Mouse (Mus musculus) heart, postnatal 0 days (tissue): ENCODE results near the gene March4. TPM values are rescaled to one million over a fixed set of nuclear protein-coding genes. Genes with fewer than 3 reads are reported as not detected.

Source experiments
- ATAC-seq: fragments of 200-750 bp; cut with Nextera tagmentation; 2 replicates; pipeline ENCODE4 v1.8.0; 2017; ENCODE audit warnings: low read depth, moderate number of reproducible peaks, moderate library complexity; ENCODE audit not compliant: insufficient read depth
- DNase-seq: peaks from one replicate; pipeline ENCODE4 v3.0.0-alpha.2; 2016; ENCODE audit warnings: low spot score
- H3K27ac ChIP-seq: fragments of 300-500 bp; sonication (generic); 2 replicates; pipeline ENCODE4 v1.5.1; 2014; ENCODE audit warnings: low read depth, mild to moderate bottlenecking
- H3K27me3 ChIP-seq: fragments of 300-500 bp; sonication (generic); 2 replicates; pipeline ENCODE4 v1.6.1; 2014; ENCODE audit warnings: low read length, mixed read lengths; ENCODE audit not compliant: control insufficient read depth, insufficient read depth
- H3K36me3 ChIP-seq: fragments of 300-500 bp; sonication (generic); replicated peaks from 2 replicates; pipeline ENCODE4 v1.6.1; 2014; ENCODE audit warnings: low read length, mixed read lengths; ENCODE audit not compliant: control insufficient read depth, insufficient read depth
- H3K4me1 ChIP-seq: fragments of 300-500 bp; sonication (generic); 2 replicates; pipeline ENCODE4 v1.6.1; 2014; ENCODE audit warnings: antibody characterized with exemption; ENCODE audit not compliant: control insufficient read depth, insufficient read depth
- H3K4me2 ChIP-seq: fragments of 300-500 bp; sonication (generic); 2 replicates; pipeline ENCODE4 v1.6.1; 2014; ENCODE audit warnings: low read depth, mild to moderate bottlenecking, low read length, moderate library complexity
- H3K4me3 ChIP-seq: fragments of 300-500 bp; sonication (generic); 2 replicates; pipeline ENCODE4 v1.5.1; 2014; ENCODE audit warnings: low read depth, low read length
- H3K9ac ChIP-seq: fragments of 300-500 bp; sonication (generic); replicated peaks from 2 replicates; pipeline ENCODE4 v1.6.1; 2014; ENCODE audit warnings: low read depth, low read length, mixed read lengths
- H3K9me3 ChIP-seq: fragments of 300-500 bp; sonication (generic); replicated peaks from 2 replicates; pipeline ENCODE4 v1.6.1; 2016; ENCODE audit warnings: low read length; ENCODE audit not compliant: control insufficient read depth
- CTCF ChIP-seq: IDR thresholded peaks from 2 replicates; pipeline ENCODE4 v1.5.1; 2016; ENCODE audit warnings: antibody characterized with exemption, control low read depth, low read depth
- EP300 ChIP-seq: IDR thresholded peaks from 2 replicates; pipeline ENCODE4 v1.6.1; 2016; ENCODE audit warnings: antibody characterized with exemption, low read depth
- WGBS: fragments of 180-500 bp; shearing (Covaris S2); extraction: QIAGEN DNeasy Blood & Tissue Kit; methylation state at CpG from one replicate; pipeline ENCODE4 v1.1.7; 2014; 5-methylcytosine and 5-hydroxymethylcytosine counted together
- polyA plus RNA-seq: library from polyadenylated mRNA; unstranded; fragments of >200 nt; fragmentation: Nextera tagmentation; extraction: Ambion mirVana; gene quantifications from 2 replicates; pipeline ENCODE4 v1.2.1, GENCODE M21; 2015
- total RNA-seq: library from RNA; depleted of rRNA; stranded (reverse); fragments of >200 nt; gene quantifications from 2 replicates; pipeline ENCODE4 v1.2.3, GENCODE M21; 2014; ENCODE audit warnings: low replicate concordance; rRNA removed

March4 gene
- total and polyA plus RNA-seq, 2 experiments from 2014 or later: not detected

GRCm38 (mm10) chr1:72378151-72378550 is 158.6 kb downstream of the March4 start:
- 59% methylated on average over 4 of the region's 4 CpGs for WGBS
- 0 out of 2 replicates have a peak, but pooled peaks cover 4% of the 10 kb centered on the region for H3K36me3 ChIP-seq
- no peak overlapping the region for H3K9ac ChIP-seq
- no peak for DNase-seq
- no peak overlapping the region for H3K27ac ChIP-seq
- H3K4me3 ChIP-seq: no peak overlapping the region
- H3K4me1 ChIP-seq: no peaks in the 10 kb centered on the region
- no peak overlapping the region for H3K4me2 ChIP-seq
- H3K9me3 ChIP-seq: no peaks in the 10 kb centered on the region
- TF ChIP-seq CTCF (no peak), EP300 (no peak)
- ATAC-seq: no peak
- H3K27me3 ChIP-seq: no peaks in the 10 kb centered on the region

Other genes with a start within 250 kb of the March4 start
- gene Xrcc5, start 229.5 kb downstream of the March4 start, total RNA-seq: 12.6 and 14.5 TPM in 2 replicates
- 12.9 and 13.9 TPM in 2 replicates for gene Xrcc5, start 229.5 kb downstream of the March4 start, polyA plus RNA-seq
- gene Smarcal1, start 46.3 kb upstream of the March4 start, total RNA-seq: 31.9 and 36.7 TPM in 2 replicates
- 9.8 and 11.0 TPM in 2 replicates for gene Smarcal1, start 46.3 kb upstream of the March4 start, polyA plus RNA-seq
- gene Ankar, start 163.6 kb upstream of the March4 start, total RNA-seq: not detected in 2 replicates
- not detected in 2 replicates for gene Ankar, start 163.6 kb upstream of the March4 start, polyA plus RNA-seq
- gene Rpl37a, start 174.4 kb upstream of the March4 start, total RNA-seq: 412 and 421 TPM in 2 replicates
- 1,097 and 1,169 TPM in 2 replicates for gene Rpl37a, start 174.4 kb upstream of the March4 start, polyA plus RNA-seq